In the genomic region with DNA sequence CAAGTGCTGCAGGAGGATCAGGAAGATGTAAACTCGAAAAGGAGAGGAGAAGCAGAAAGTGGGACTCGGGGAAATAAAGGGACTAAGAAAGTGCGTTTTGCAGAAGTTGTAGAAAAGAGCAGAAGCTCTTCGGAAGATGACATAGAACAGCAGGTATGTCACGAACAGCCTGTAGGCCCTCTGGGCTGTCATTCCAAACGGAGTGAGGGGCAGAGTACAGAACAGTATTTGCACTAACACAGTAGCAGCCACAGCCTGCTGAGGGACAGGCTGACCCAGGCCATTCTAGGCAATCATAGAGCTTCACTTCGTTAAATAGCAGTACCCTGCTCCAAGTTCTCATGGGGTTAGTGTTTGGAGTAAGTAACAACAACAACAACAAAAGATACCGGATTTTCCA, we compare ENCODE assay signal across 8 mouse cellular contexts. TPM values are rescaled to one million over a fixed set of nuclear protein-coding genes. Genes with fewer than 3 reads are reported as not detected.
DNase-seq lines count a peak whose midpoint lies in the region; ATAC-seq and TF ChIP-seq lines count a peak whose summit lies in the region.
"Had no signal": no experiment of that assay in that cellular context is flagged by ENCODE, and none has a peak within 500 bp of the region (broad histone marks: within the 10 kb centered on the region; RNA-seq: fewer than 3 reads in every experiment).

No protein-coding gene starts in this region.

- H3K27me3 ChIP-seq in spleen, adult 2 months (ENCODE audit: control insufficient read depth, insufficient read depth, low read length), result no peaks in the 10 kb centered on the region
- H3K27me3 ChIP-seq in forebrain, embryonic 12.5 days, result peaks cover 18% of the 10 kb centered on the region
- no peaks in the 10 kb centered on the region for H3K27me3 ChIP-seq in liver, adult 2 months (ENCODE audit: control insufficient read depth, insufficient read depth, low read length)

- peaks cover 12% of the 10 kb centered on the region; the same call in 1 of the 2 replicates for H3K4me1 ChIP-seq in spleen, adult 2 months (ENCODE audit: control insufficient read depth, insufficient read depth, insufficient read length)
- H3K4me1 ChIP-seq in forebrain, embryonic 12.5 days, result peaks cover 24% of the 10 kb centered on the region
- H3K4me1 ChIP-seq in liver, adult 2 months (ENCODE audit: control insufficient read depth, insufficient read depth, low read length), result peaks cover 9% of the 10 kb centered on the region; the same call in 1 of the 2 replicates

- ATAC-seq in forebrain, embryonic 12.5 days (ENCODE audit: low FRiP score), result no peak

- WGBS in spleen, adult 2 months, result 50% methylated on average over 8 of the region's 8 CpGs
- WGBS in forebrain, embryonic 12.5 days, result 58% methylated on average over 8 of the region's 8 CpGs
- WGBS in liver, adult 2 months, result 26% methylated on average over 8 of the region's 8 CpGs

- peaks cover 9% of the 10 kb centered on the region; the same call in 1 of the 2 replicates for H3K79me2 ChIP-seq in liver, adult 2 months (ENCODE audit: control insufficient read depth, insufficient read depth, low read length)

- no peak overlapping the region for H3K27ac ChIP-seq in spleen, adult 2 months (ENCODE audit: insufficient read depth, low read length)
- H3K27ac ChIP-seq in forebrain, embryonic 12.5 days, result no peak overlapping the region
- no peak overlapping the region for H3K27ac ChIP-seq in liver, adult 2 months (replicated peaks; ENCODE audit: insufficient read depth, low read depth, low read length)

- no peak for TF ChIP-seq POLR2A in spleen, adult 2 months (IDR thresholded peaks at IDR 0.05; ENCODE audit: low read depth, low read length)
- TF ChIP-seq POLR2A in liver, adult 2 months (IDR thresholded peaks at IDR 0.05; ENCODE audit: extremely low read depth, insufficient read depth, low read length), result no peak

- peak overlapping the region; percentile 98 for H3K4me2 ChIP-seq in forebrain, embryonic 12.5 days

- TF ChIP-seq CTCF in spleen, adult 2 months (IDR thresholded peaks at IDR 0.05; ENCODE audit: extremely low read depth, insufficient read depth, insufficient read length, insufficient replicate concordance), result no peak
- TF ChIP-seq CTCF in liver, adult 2 months (IDR thresholded peaks at IDR 0.05; ENCODE audit: low read depth, low read length), result no peak

- peak overlapping the region; percentile 83; the same call in 1 of the 2 replicates for H3K4me3 ChIP-seq in spleen, adult 2 months (ENCODE audit: extremely low read depth, insufficient read depth, insufficient read length)
- peak overlapping the region; percentile 94 for H3K4me3 ChIP-seq in forebrain, embryonic 12.5 days (replicated peaks)
- peak overlapping the region; percentile 96 for H3K4me3 ChIP-seq in liver, adult 2 months (ENCODE audit: insufficient read depth, low read depth, low read length)

- H3K9ac ChIP-seq in forebrain, embryonic 12.5 days, result peak overlapping the region; percentile 88
- no peak overlapping the region; the same call in 1 of the 2 replicates for H3K9ac ChIP-seq in liver, adult 2 months (ENCODE audit: low read depth, low read length)

- H3K9me3 ChIP-seq in forebrain, embryonic 12.5 days, result no peaks in the 10 kb centered on the region

- DNase-seq in spleen, adult 2 months (ENCODE audit: low read depth in 1 of 2, low spot score in 2 of 2), result no peak
- DNase-seq in spleen, adult 18-20 months, result no peak
- peak; percentile 10 for DNase-seq in liver, adult 2 months (ENCODE audit: extremely low read depth, low read depth, low spot score)
- DNase-seq in yolk sac, embryonic 10.5 days (ENCODE audit: low spot score), result peak; percentile 6
- DNase-seq in T-cell, adult 2 months (ENCODE audit: low spot score), result no peak
- DNase-seq in embryo, embryonic 10 days (ENCODE audit: low spot score), result no peak

- H3K36me3 ChIP-seq in spleen, adult 2 months (ENCODE audit: control insufficient read depth, insufficient read depth, low read length), result peaks cover 16% of the 10 kb centered on the region
- peaks cover 45% of the 10 kb centered on the region for H3K36me3 ChIP-seq in forebrain, embryonic 12.5 days (replicated peaks)
- peaks cover 33% of the 10 kb centered on the region for H3K36me3 ChIP-seq in liver, adult 2 months (ENCODE audit: control insufficient read depth, insufficient read depth, low read length)

RNA-seq across cellular contexts. Expression of a gene that starts 1.0 kb away (rescaled TPM):
- 3.5 and 5.7 TPM in 2 replicates for polyA plus RNA-seq in spleen, adult 2 months (2012; rRNA removed)
- polyA plus RNA-seq in forebrain, embryonic 12.5 days (2016; fragmentation: Nextera tagmentation; extraction: Ambion mirVana), result 27.4 and 28.3 TPM in 2 replicates
- total RNA-seq in liver, adult 2 months (2014; rRNA removed), result 7.7 and 10.9 TPM in 2 replicates
- polyA plus RNA-seq in liver, adult 2 months (2012; rRNA removed), result 4.0 and 4.7 TPM in 2 replicates

RNA-seq across cellular contexts. Expression of a gene that starts 42.8 kb away (rescaled TPM):
- polyA plus RNA-seq in spleen, adult 2 months (2012; rRNA removed), result not detected in 2 replicates
- 0.09 TPM in 1 of 2 replicates, not detected in the other for polyA plus RNA-seq in forebrain, embryonic 12.5 days (2016; fragmentation: Nextera tagmentation; extraction: Ambion mirVana)
- not detected in 2 replicates for total RNA-seq in liver, adult 2 months (2014; rRNA removed)
- polyA plus RNA-seq in liver, adult 2 months (2012; rRNA removed), result not detected in 2 replicates
- total RNA-seq: neutrophil, adult 5-6 weeks had no signal

RNA-seq across cellular contexts. Expression of a gene that starts 57.3 kb away (rescaled TPM):
- polyA plus RNA-seq in spleen, adult 2 months (2012; rRNA removed), result 0.84 and 1.2 TPM in 2 replicates
- polyA plus RNA-seq in forebrain, embryonic 12.5 days (2016; fragmentation: Nextera tagmentation; extraction: Ambion mirVana), result 15.5 and 16.6 TPM in 2 replicates
- total RNA-seq in liver, adult 2 months (2014; rRNA removed), result 3.6 and 4.2 TPM in 2 replicates
- 1.3 and 1.5 TPM in 2 replicates for polyA plus RNA-seq in liver, adult 2 months (2012; rRNA removed)

Comparison
In these comparisons a context has a peak if more than half of its experiments do, and no peak if none do; other contexts are left out.
1. DNase-seq: peak in liver, adult 2 months (single experiment) and yolk sac, embryonic 10.5 days (single experiment); none in spleen, adult 2 months (0 of 2), spleen, adult 18-20 months (0 of 2), T-cell, adult 2 months (single experiment) and embryo, embryonic 10 days (single experiment).
2. Peak in every context shown above with its lines, with median percentiles within 50 percentile points of each other: H3K4me3 ChIP-seq.